Mouse (Mus musculus): ENCODE results near the gene Tmbim1.
"Not testable (repeated sequence)": the region's sequence is repeated elsewhere in the genome, so short reads cannot be mapped to it uniquely, and the experiment has no call there.

Gene Tmbim1

DNA sequence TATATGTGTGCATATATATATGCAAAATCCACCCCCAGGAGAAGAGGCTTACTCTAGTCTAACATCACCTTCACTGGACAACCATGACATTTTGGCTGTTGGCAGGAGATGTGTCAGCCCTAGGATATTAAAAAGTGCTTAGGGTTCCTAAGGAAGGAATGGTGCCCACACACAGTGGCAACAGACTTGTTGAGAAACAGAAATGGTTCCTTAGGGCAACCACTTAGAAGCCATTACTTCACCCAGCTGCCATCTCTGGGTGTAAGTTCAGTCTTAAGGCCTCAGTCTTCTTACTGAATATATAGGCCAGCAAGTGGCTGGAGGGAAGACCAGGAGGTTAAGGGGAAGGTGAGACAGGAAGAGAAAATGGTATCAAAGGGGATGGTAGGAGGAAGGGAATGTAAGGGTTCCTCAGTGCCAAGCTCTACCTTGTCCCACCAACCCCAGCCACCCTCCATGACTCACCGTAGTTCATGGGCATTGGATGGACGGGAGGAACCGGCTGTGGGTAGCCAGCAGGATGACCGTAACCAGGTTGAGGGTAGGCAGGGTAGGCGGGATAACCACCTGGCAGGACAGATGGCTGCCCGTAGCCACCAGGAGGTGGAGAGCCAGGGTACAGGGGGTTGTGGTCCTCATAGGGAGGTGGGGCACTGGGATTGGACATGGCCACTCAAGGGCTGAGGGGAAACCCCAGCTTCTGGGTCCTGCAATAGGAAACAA is 10.5 kb downstream of the Tmbim1 start:
- no peak for DNase-seq (ENCODE audit: low spot score)

GRCm38 (mm10) chr1:74294090-74294643 is 11.3 kb downstream of the Tmbim1 start:
- DNase-seq (ENCODE audit: low spot score) = no peak

DNA sequence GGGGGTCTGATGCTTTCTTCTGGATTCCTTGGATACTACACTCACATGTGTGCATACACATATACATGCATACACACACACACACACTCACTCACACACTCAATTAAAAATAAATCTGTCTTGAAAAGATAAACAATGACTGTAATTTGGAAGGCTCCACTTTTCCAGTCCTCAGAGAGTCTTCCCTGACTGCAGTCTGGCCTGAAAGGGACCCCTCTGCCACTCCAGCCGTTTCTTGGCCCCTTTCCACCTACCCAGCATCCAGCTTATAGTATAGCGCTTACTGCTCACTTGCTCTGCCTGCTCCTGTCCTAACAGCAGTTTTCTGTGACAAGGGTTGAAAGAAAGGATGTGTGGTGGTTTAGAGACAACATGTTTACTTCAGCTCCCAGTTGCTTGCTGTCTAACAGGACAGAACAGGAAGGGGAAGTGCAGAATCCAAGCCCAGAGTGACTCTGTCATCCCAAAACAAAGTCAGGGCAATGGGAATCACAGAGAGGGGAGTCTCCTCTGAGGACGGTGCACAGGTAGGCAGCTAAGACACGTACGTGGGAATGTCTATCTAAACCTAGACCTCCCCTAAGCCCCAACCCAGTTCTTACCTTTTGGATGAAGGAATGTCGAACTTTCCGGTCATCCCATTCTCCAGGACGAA is 12.0 kb downstream of the Tmbim1 start:
- no peak for DNase-seq (ENCODE audit: low spot score)

GRCm38 (mm10) chr1:74292331-74293020 is 12.9 kb downstream of the Tmbim1 start:
- no peak for DNase-seq (ENCODE audit: low spot score)

GRCm38 (mm10) chr1:74290141-74290540 is 15.3 kb downstream of the Tmbim1 start:
- no peak for DNase-seq (ENCODE audit: low spot score)

DNA sequence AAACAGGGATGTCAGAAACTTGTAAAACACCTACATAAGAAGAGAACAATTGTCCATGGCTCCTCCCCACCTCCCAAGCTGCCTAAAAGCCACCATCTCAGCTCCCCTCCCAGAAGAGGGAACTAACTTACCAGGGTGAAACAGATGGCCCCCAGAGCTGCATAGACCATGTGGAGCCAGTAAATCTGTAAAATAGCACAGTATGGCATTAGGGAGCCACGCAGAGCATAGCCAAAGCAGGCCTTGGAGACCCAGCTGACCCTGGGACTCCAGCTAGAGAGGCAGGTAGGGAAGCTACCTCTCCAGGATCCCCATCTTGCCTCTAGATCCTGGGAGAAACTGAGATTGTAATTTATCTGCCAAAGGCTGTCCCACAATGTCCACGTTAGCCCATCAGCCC is 15.7 kb downstream of the Tmbim1 start:
- no peak for DNase-seq (ENCODE audit: low spot score)

DNA sequence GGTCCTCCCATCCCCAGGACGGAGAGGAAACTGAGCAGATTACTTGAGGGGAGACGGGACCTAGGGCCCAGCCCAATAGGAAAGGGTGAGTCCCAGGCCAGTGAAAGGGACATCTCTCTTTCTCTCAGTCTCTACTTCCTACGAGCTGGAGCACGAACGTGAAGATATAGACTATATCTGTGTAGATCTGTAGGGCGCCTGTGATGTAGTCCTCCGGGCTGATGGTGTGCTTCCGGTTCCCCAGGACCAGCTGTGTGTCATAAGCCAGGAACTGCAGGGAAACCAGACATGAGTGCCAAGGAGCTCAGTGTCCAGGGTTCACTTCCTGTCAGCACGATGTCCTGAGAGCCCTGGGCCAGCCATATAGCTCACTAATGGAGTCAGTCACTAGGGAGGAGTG is 16.2 kb downstream of the Tmbim1 start:
- no peak for DNase-seq (ENCODE audit: low spot score)

- DNase-seq (ENCODE audit: low spot score) = no peak
Observed at GRCm38 (mm10) chr1:74288327-74288726, 17.1 kb downstream of the Tmbim1 start.

- DNase-seq (ENCODE audit: low spot score) = not testable (repeated sequence)
Observed at GRCm38 (mm10) chr1:74286869-74287607, 18.4 kb downstream of the Tmbim1 start.

- DNase-seq (ENCODE audit: low spot score) = no peak
Observed at GRCm38 (mm10) chr1:74285212-74286010, 20.0 kb downstream of the Tmbim1 start.

GRCm38 (mm10) chr1:74284543-74285160 is 20.8 kb downstream of the Tmbim1 start, which contains the start of the genes Aamp and Pnkd:
Gene Aamp, minus strand, starts transcription at chr1:74284738.
Gene Pnkd, plus strand, starts transcription at chr1:74284930.
- DNase-seq (ENCODE audit: low spot score) = peak; percentile 99

GRCm38 (mm10) chr1:74283686-74284463 is 21.5 kb downstream of the Tmbim1 start:
- peak; percentile 59 for DNase-seq (ENCODE audit: low spot score)

- DNase-seq (ENCODE audit: low spot score) = no peak
Observed at GRCm38 (mm10) chr1:74282896-74283625, 22.4 kb downstream of the Tmbim1 start.

DNA sequence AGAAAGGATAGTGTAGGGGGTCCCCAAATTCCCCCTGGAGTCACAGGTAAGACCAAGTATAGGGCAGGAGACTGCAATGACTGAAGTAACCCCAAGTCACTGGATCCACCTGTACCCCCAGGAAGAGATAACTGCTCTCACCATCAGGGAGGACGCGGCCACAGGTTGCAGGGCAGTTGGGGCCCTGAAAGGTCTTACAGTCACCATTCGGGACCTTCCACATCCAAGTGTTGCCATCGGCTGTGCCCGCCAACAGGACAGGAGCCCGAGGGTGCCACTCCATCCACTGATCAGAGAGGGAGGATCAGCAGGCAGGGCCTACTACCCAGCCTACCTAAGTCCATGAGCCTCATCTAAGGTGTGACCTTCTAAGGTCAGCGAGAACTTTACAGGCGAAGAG is 23.5 kb downstream of the Tmbim1 start:
- DNase-seq (ENCODE audit: low spot score) = no peak

DNA sequence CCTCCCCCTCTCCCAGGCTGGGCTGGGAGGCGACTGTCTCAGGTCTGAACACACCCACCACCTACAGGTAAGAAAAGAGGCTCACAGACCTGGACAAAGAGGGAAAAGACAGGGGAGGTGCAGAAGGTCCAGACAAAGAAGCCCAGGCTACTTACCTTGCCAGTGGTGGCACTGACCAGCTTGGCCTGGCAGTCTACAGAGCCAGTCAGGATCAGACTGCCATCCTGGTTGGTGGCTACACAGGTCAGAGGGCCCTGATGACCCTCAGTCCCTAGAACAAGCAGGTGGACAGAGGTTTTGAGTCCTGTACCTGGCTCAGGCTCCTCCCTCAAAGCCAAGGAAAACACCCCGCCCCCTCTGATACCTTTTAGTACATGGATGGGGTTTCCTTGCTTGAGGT is 24.1 kb downstream of the Tmbim1 start:
- no peak for DNase-seq (ENCODE audit: low spot score)

DNA sequence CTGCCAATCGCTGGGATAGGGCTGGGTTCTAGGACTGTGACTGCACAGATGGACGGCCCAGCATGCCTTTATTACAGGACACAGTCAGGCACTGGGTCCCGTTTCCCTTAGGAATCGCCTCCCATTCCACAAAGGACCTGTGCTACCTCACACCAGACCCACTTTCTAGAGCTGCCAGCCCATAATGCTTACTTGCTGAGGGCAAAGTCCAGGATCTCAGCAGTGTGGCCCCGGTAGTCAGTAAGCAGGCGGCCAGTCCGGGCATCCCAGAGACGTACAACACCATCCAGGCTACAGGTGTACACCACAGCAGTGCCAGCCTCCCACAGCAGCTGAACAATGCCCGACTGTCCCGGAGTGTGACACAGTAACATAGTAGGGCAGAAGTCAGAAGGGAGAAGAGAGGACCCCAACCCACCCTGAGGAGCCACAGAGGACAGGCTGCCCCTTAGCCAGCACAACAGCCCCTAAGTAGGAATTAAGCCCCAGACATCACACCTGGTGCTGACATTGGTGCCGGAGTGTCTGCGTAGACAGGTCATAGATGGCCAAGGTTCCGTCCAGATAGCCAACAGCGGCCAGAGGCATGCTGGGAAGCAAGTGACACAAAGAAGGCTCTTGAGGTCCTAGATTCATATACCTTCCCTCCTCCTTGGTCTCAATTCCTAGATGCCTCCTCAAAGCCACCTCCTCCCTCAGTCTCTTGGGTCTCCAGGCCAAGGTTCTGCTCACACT is 24.7 kb downstream of the Tmbim1 start:
- DNase-seq (ENCODE audit: low spot score) = no peak

DNA sequence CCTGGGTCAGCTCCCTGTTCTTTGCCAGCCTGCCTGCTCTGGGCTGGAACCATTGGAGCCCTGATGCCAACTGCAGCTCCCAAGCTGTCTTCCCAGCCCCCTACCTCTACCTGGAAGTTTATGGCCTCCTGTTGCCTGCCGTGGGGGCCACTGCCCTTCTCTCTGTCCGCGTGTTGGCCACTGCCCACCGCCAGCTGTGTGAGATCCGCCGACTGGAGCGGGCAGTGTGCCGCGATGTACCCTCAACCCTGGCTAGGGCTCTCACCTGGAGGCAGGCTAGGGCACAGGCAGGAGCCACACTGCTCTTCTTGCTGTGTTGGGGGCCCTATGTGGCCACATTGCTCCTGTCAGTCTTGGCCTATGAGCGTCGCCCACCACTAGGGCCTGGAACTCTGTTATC is 26.4 kb downstream of the Tmbim1 start:
- no peak for DNase-seq (ENCODE audit: low spot score)

GRCm38 (mm10) chr1:74278538-74278937 is 26.9 kb downstream of the Tmbim1 start, which contains the start of gene Gpbar1:
Gene Gpbar1, plus strand, starts transcription at chr1:74278550.
- DNase-seq (ENCODE audit: low spot score) = no peak
